Mouse (Mus musculus) forebrain, embryonic 14.5 days (tissue): ENCODE results near the gene Duoxa2. TPM values are rescaled to one million over a fixed set of nuclear protein-coding genes. Genes with fewer than 3 reads are reported as not detected.
"Not testable (repeated sequence)": the region's sequence is repeated elsewhere in the genome, so short reads cannot be mapped to it uniquely, and the experiment has no call there.

Source experiments
- ATAC-seq: fragments of 200-750 bp; cut with Nextera tagmentation; 2 replicates; pipeline ENCODE4 v1.8.0; 2017; ENCODE audit warnings: mild to moderate bottlenecking, moderate library complexity
- DNase-seq: peaks from one replicate; pipeline ENCODE4 v3.0.0-alpha.2; 2015; ENCODE audit warnings: low spot score
- H3K27ac ChIP-seq: fragments of 300-500 bp; sonication (generic); 2 replicates; pipeline ENCODE4 v1.5.1; 2014; ENCODE audit warnings: low read depth, mild to moderate bottlenecking, control low read depth, low read length, moderate library complexity
- H3K27me3 ChIP-seq: fragments of 300-500 bp; sonication (generic); replicated peaks from 2 replicates; pipeline ENCODE4 v1.6.1; 2014; ENCODE audit warnings: low read length, control low read depth, mixed read lengths; ENCODE audit not compliant: control insufficient read depth, insufficient read depth
- H3K36me3 ChIP-seq: fragments of 300-500 bp; sonication (generic); 2 replicates; pipeline ENCODE4 v1.6.1; 2014; ENCODE audit warnings: low read length, control low read depth; ENCODE audit not compliant: control insufficient read depth, insufficient read depth
- H3K4me1 ChIP-seq: fragments of 300-500 bp; sonication (generic); 2 replicates; pipeline ENCODE4 v1.6.1; 2014; ENCODE audit warnings: antibody characterized with exemption, low read length, control low read depth; ENCODE audit not compliant: control insufficient read depth, insufficient read depth
- H3K4me2 ChIP-seq: fragments of 300-500 bp; sonication (generic); 2 replicates; pipeline ENCODE4 v1.6.1; 2014; ENCODE audit warnings: mild to moderate bottlenecking, control low read depth, low read length
- H3K4me3 ChIP-seq: fragments of 300-500 bp; sonication (generic); 2 replicates; pipeline ENCODE4 v1.5.1; 2014; ENCODE audit warnings: low read depth, low read length, control low read depth
- H3K9ac ChIP-seq: fragments of 300-500 bp; sonication (generic); 2 replicates; pipeline ENCODE4 v1.6.1; 2014; ENCODE audit warnings: mild to moderate bottlenecking, low read length, control low read depth, moderate library complexity
- H3K9me3 ChIP-seq: fragments of 300-500 bp; sonication (generic); replicated peaks from 2 replicates; pipeline ENCODE4 v1.6.1; 2016; ENCODE audit warnings: low read length, control low read depth, mixed read lengths; ENCODE audit not compliant: control insufficient read depth
- WGBS: fragments of 180-500 bp; shearing (Covaris S2); extraction: QIAGEN DNeasy Blood & Tissue Kit; methylation state at CpG from one replicate; pipeline ENCODE4 v1.1.7; 2014; 5-methylcytosine and 5-hydroxymethylcytosine counted together
- polyA plus RNA-seq: library from polyadenylated mRNA; unstranded; fragments of >200 nt; fragmentation: Nextera tagmentation; extraction: Ambion mirVana; gene quantifications from 2 replicates; pipeline ENCODE4 v1.2.1, GENCODE M21; 2014

The Duoxa2 gene
- polyA plus RNA-seq, 1 experiment from 2014 or later = not detected

GRCm38 (mm10) chr2:122317384-122317783, 18.7 kb downstream of the Duoxa2 start:
- H3K4me2 ChIP-seq = no peak overlapping the region
- no peak overlapping the region for H3K9ac ChIP-seq
- no peak overlapping the region for H3K27ac ChIP-seq
- no peak for ATAC-seq
- no peaks in the 10 kb centered on the region for H3K36me3 ChIP-seq
- peaks cover 20% of the 10 kb centered on the region for H3K27me3 ChIP-seq
- H3K4me1 ChIP-seq = peaks cover 4% of the 10 kb centered on the region; the same call in 1 of the 2 replicates
- H3K9me3 ChIP-seq = no peaks in the 10 kb centered on the region
- 76% methylated on average over 4 of the region's 4 CpGs for WGBS
- no peak for DNase-seq
- H3K4me3 ChIP-seq = no peak overlapping the region

- Histone ChIP-seq H3K4me2 (no peak overlapping the region), H3K36me3 (no peaks in the 10 kb centered on the region), H3K9me3 (no peaks in the 10 kb centered on the region), H3K9ac (no peak overlapping the region), H3K4me3 (no peak overlapping the region), H3K27ac (no peak overlapping the region), H3K27me3 (no peaks in the 10 kb centered on the region), H3K4me1 (no peaks in the 10 kb centered on the region)
- no peak for DNase-seq
- WGBS = 69% methylated on average over 3 of the region's 3 CpGs
- ATAC-seq = no peak
Measured at GRCm38 (mm10) chr2:122323960-122324359, 25.3 kb downstream of the Duoxa2 start.

GRCm38 (mm10) chr2:122324586-122324985, 25.9 kb downstream of the Duoxa2 start:
- no peaks in the 10 kb centered on the region for H3K9me3 ChIP-seq
- no peak overlapping the region for H3K4me2 ChIP-seq
- H3K4me1 ChIP-seq = no peaks in the 10 kb centered on the region
- 82% methylated on average over 3 of the region's 3 CpGs for WGBS
- no peak overlapping the region for H3K27ac ChIP-seq
- H3K27me3 ChIP-seq = no peaks in the 10 kb centered on the region
- no peak for DNase-seq
- H3K36me3 ChIP-seq = no peaks in the 10 kb centered on the region
- no peak overlapping the region for H3K4me3 ChIP-seq
- H3K9ac ChIP-seq = no peak overlapping the region
- no peak for ATAC-seq

GRCm38 (mm10) chr2:122325361-122325760, 26.7 kb downstream of the Duoxa2 start:
- 72% methylated on average over 2 of the region's 2 CpGs for WGBS
- Histone ChIP-seq H3K4me3 (no peak overlapping the region), H3K4me1 (no peaks in the 10 kb centered on the region), H3K27me3 (no peaks in the 10 kb centered on the region), H3K9me3 (no peaks in the 10 kb centered on the region), H3K36me3 (no peaks in the 10 kb centered on the region), H3K27ac (no peak overlapping the region), H3K4me2 (no peak overlapping the region), H3K9ac (no peak overlapping the region)
- ATAC-seq (no peak), DNase-seq (no peak)

GRCm38 (mm10) chr2:122327986-122328385, 29.3 kb downstream of the Duoxa2 start:
- DNase-seq (no peak), ATAC-seq (no peak)
- H3K36me3 ChIP-seq = no peaks in the 10 kb centered on the region
- 83% methylated on average over 3 of the region's 3 CpGs for WGBS
- H3K4me1 ChIP-seq = no peaks in the 10 kb centered on the region
- no peak overlapping the region for H3K4me3 ChIP-seq
- H3K27me3 ChIP-seq = no peaks in the 10 kb centered on the region
- no peak overlapping the region for H3K4me2 ChIP-seq
- no peaks in the 10 kb centered on the region for H3K9me3 ChIP-seq
- no peak overlapping the region for H3K27ac ChIP-seq
- H3K9ac ChIP-seq = no peak overlapping the region

GRCm38 (mm10) chr2:122330317-122330716, 31.6 kb downstream of the Duoxa2 start:
- not testable (repeated sequence) for H3K4me3 ChIP-seq, H3K27ac ChIP-seq, H3K36me3 ChIP-seq, H3K9me3 ChIP-seq, H3K4me1 ChIP-seq, H3K27me3 ChIP-seq, H3K4me2 ChIP-seq, H3K9ac ChIP-seq, DNase-seq, ATAC-seq
- WGBS = 84% methylated on average over 5 of the region's 6 CpGs

GRCm38 (mm10) chr2:122332222-122332621, 33.5 kb downstream of the Duoxa2 start:
- Histone ChIP-seq H3K27ac (no peak overlapping the region), H3K36me3 (no peaks in the 10 kb centered on the region), H3K27me3 (no peaks in the 10 kb centered on the region), H3K4me1 (no peaks in the 10 kb centered on the region), H3K9me3 (no peaks in the 10 kb centered on the region), H3K4me3 (no peak overlapping the region), H3K4me2 (no peak overlapping the region), H3K9ac (no peak overlapping the region)
- DNase-seq = no peak
- 93% methylated on average over 3 of the region's 3 CpGs for WGBS
- ATAC-seq = no peak

- Histone ChIP-seq H3K27me3 (no peaks in the 10 kb centered on the region), H3K4me3 (no peak overlapping the region), H3K9me3 (no peaks in the 10 kb centered on the region), H3K36me3 (no peaks in the 10 kb centered on the region), H3K9ac (no peak overlapping the region), H3K4me2 (no peak overlapping the region), H3K4me1 (no peaks in the 10 kb centered on the region), H3K27ac (no peak overlapping the region)
- DNase-seq (no peak), ATAC-seq (no peak)
- 62% methylated on average over 3 of the region's 3 CpGs for WGBS
Measured at GRCm38 (mm10) chr2:122334170-122334569, 35.5 kb downstream of the Duoxa2 start.

- H3K9me3 ChIP-seq = no peaks in the 10 kb centered on the region
- peak overlapping the region; percentile 5; the same call in 1 of the 2 replicates for H3K4me3 ChIP-seq
- 0 out of 2 replicates have a peak overlapping the region, but pooled peaks have one; percentile 14 for H3K4me2 ChIP-seq
- DNase-seq (no peak), ATAC-seq (no peak)
- no peak overlapping the region for H3K9ac ChIP-seq
- no peaks in the 10 kb centered on the region for H3K36me3 ChIP-seq
- H3K27ac ChIP-seq = no peak overlapping the region
- H3K27me3 ChIP-seq = no peaks in the 10 kb centered on the region
- H3K4me1 ChIP-seq = no peaks in the 10 kb centered on the region
- 63% methylated on average over 21 of the region's 21 CpGs for WGBS
Measured at GRCm38 (mm10) chr2:122337291-122337690, 38.6 kb downstream of the Duoxa2 start.
